Mouse (Mus musculus) cortical plate, adult 2 months (tissue): ENCODE data around the gene Troap. TPM values are rescaled to one million over a fixed set of nuclear protein-coding genes. Genes with fewer than 3 reads are reported as not detected.

Source experiments
- H3K27ac ChIP-seq: fragments of 200-500 bp; 2 replicates; pipeline ENCODE4 v1.5.1; 2012; ENCODE audit warnings: low read length, control low read depth, inconsistent platforms; ENCODE audit not compliant: insufficient read depth
- H3K4me1 ChIP-seq: fragments of 200-500 bp; 2 replicates; pipeline ENCODE4 v1.6.1; 2011; ENCODE audit warnings: low read length; ENCODE audit not compliant: control insufficient read depth, insufficient read depth
- H3K4me3 ChIP-seq: fragments of 200-500 bp; 2 replicates; pipeline ENCODE4 v1.5.1; 2011; ENCODE audit warnings: mild to moderate bottlenecking, low read length, control low read depth; ENCODE audit not compliant: insufficient read depth
- CTCF ChIP-seq: fragments of 200-500 bp; IDR thresholded peaks from 2 replicates; pipeline ENCODE4 v1.5.1; 2011; ENCODE audit warnings: mild to moderate bottlenecking, control low read depth, low read length; ENCODE audit not compliant: insufficient read depth; ENCODE audit errors: extremely low read depth
- POLR2A ChIP-seq: fragments of 200-500 bp; IDR thresholded peaks from 2 replicates; pipeline ENCODE4 v1.6.1; 2011; ENCODE audit warnings: mild to moderate bottlenecking, low read length, control low read depth; ENCODE audit not compliant: insufficient read depth; ENCODE audit errors: extremely low read depth
- polyA plus RNA-seq: library from polyadenylated mRNA; depleted of rRNA; stranded (reverse); fragments of >200 nt; gene quantifications from 2 replicates; pipeline ENCODE4 v1.2.3, GENCODE M21; 2012

Gene Troap
- polyA plus RNA-seq, 1 experiment: 1.1 TPM

DNA sequence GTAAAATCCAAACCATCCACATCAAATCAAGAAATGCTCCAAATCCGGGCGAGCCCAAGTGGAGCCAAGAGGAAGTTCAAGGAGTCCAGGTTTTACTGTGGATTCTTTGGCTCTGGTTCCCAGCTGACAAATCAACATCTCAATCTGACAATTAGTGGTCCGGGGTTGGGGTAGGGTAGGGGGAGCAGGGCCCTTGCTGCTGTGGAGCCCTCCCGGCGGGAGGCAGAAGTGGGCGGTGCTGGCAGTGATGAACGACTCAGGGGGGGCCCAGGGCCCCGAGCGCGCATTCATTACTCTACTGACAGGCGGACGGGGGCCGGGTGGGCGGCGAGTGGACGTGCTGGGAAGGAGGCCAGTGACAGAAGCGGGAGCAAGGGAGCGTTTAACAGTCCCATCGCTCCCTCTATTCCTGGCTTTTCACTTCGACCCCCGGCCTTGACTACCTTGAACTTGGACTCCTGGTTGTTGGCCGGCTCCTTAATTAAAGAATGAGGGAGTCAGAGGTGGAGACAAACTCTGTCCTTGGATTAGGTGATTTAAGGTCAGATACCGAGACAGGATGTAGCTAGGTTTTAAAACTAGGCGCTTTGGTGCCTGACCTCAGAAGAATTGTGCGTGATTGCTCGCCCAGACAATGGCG lies 20.4 kb downstream of the Troap start:
- Histone ChIP-seq H3K4me3 (no peak overlapping the region), H3K4me1 (no peaks in the 10 kb centered on the region), H3K27ac (no peak overlapping the region)
- TF ChIP-seq POLR2A (no peak), CTCF (no peak)

DNA sequence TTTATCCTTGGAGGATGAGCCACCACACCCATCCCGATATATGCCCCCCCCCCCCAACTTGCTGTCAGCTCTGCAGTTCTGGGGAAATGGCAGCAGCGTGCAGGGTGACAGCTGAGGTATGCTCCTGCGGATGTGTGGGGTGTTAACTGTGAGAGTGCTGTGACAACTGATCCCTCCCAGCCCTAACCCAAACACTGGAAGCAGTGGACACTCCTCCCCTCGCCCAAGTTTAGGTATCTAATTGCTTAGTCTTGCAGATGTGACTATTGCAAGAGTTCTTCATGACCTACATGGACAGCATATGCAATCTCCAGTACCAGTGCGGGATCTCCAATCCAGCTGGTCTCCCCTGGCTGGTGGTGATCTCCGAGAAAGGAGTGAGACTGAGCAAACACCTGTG lies 21.0 kb downstream of the Troap start:
- TF ChIP-seq POLR2A: no peak
- no peak for TF ChIP-seq CTCF
- H3K4me3 ChIP-seq: no peak overlapping the region
- no peaks in the 10 kb centered on the region for H3K4me1 ChIP-seq
- H3K27ac ChIP-seq: no peak overlapping the region

DNA sequence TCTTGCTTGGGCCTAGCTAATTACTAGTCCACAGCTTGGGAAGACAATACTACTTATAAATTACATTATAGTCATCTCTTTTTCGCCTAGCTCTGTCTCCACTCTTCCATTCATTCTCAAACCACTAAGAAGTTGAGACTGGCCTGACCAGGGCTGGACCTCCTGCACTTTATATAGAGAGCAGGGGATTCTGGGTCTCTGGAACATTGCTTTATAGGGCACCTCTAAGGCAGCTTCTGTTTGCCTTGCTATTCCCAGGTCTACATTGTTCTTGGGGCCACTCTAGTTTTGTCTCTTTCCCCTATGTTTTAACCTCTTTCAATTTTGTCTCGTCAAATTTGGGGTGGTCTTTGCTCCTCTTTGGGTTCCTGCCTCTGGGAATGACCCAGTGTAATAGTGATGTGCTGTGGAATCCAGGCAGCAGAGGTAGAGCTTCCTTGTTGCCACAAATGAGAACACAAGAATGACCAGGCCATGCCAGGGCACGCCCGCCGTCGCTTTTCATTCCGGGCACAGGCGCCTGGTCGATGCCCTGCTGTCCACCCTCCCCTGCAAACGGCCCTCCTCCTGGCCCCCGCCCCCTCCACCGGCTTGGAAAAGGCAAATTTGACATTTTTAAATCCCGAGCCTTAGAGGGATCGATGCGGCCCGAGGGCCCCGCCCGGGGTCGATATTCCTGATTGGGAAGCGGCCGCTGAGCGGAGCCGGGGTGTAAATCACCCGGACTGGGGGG lies 21.9 kb downstream of the Troap start:
- no peak for TF ChIP-seq POLR2A
- no peak for TF ChIP-seq CTCF
- Histone ChIP-seq H3K27ac (no peak overlapping the region), H3K4me1 (no peaks in the 10 kb centered on the region), H3K4me3 (no peak overlapping the region)

DNA sequence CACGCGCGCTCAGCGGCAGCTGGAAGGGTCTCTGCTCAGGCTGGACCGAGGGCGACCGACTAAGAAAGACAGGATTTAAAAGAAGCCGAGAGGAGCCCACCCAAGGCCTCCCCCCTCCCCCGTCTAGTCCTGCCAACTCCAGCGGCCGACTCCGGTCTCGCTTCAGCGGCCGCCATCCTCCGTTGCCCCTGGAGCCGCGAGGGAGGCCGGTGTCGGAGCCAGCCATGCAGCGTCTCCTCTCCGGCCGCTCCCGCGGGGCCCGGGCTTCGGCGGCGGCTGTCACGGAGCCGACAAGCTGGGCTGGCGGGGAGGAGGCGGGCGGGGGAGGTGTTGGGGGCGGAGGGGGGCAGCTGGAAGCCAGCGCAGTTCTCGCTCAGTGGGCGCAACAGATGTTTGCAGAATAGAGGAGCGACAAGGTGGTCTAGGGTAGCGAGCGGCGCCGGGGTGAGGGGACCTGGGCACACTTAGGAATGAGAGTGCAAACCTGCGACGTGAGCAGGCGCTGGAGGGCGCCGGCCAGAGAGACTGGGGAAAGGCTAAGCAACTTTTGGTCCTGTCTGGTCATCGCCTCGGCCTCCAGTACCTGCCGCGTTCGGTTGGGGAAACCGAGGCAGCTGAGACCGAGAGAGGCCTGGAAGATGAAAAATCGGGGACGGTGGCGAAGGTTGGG lies 22.6 kb downstream of the Troap start:
- no peaks in the 10 kb centered on the region for H3K4me1 ChIP-seq
- H3K27ac ChIP-seq: no peak overlapping the region
- no peak for TF ChIP-seq CTCF
- TF ChIP-seq POLR2A: no peak
- no peak overlapping the region for H3K4me3 ChIP-seq

DNA sequence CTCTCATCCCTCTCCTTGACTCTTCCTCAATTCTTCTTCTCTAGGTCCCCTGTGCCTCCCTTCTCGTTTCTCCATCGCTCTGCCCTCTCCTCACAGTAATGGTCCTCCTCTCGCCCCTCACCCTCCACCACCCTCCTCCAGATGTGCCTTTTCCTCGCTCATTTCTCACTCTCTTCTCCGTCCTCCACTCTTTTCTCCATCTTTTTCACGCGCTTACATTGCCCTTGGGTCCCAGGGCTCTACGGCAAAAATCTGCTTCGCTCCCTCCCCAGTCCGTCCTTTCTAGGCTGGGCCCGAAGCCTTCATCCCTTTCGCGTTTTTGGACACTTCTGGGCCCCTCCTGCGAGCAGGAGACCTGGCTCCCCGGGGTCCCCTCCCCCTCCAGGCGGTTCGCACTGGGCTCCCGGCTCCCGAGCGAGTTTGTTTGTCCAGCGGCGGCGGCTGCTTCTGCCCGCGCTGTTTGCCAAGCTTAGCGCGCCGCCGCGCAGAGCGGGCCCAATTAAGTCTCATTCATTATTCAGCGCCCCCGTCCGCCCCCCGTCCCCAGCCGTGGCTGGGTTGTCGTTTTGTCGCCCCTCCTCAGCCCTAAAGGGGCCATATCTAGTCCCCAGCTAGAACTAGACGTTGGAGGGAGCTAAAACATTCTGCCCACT lies 23.6 kb downstream of the Troap start:
- H3K4me1 ChIP-seq: no peaks in the 10 kb centered on the region
- TF ChIP-seq POLR2A: no peak
- TF ChIP-seq CTCF: no peak
- H3K27ac ChIP-seq: no peak overlapping the region
- H3K4me3 ChIP-seq: no peak overlapping the region

DNA sequence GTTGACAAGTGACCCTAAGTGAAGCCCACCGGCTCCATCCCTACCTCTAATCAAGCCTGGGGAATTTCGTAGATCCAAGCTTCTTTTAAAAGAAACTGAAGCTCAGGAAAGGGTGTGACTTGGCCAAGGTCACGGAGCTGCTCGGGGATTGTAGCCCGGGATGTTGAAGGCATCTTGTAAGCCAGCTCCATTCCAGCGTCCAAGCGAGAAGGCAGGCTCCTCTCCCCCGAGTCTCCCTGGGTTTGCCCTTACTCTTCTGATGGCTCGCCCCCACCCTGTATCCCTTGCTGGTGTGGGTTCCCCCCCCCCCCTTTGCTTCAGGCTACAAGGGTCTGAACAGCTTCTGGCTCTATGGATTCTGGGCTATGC lies 24.1 kb downstream of the Troap start:
- TF ChIP-seq CTCF (no peak), POLR2A (no peak)
- Histone ChIP-seq H3K27ac (no peak overlapping the region), H3K4me3 (no peak overlapping the region), H3K4me1 (no peaks in the 10 kb centered on the region)

DNA sequence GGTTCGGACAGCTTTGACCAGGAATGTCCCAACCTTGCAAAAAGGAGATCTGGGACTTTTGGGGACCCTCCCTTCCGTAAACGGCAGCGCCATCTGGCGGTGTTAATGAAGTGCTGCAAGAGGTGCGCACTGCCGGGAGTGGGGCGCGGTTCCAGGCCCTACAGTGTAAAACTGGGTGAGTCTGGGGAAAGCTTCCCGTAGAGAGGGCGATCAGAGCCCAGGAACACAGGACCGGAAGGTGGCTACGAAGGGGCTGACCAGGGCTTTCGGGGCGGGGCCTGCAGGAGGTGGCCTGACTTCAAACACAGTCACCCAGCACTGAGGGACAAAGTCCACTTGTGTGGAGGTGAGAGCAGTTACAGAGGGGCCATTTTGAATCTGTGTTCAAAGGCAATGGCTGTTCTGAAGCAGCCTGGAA lies 24.8 kb downstream of the Troap start:
- no peak overlapping the region for H3K27ac ChIP-seq
- no peaks in the 10 kb centered on the region for H3K4me1 ChIP-seq
- TF ChIP-seq POLR2A (no peak), CTCF (peak; percentile 58)
- H3K4me3 ChIP-seq: no peak overlapping the region

DNA sequence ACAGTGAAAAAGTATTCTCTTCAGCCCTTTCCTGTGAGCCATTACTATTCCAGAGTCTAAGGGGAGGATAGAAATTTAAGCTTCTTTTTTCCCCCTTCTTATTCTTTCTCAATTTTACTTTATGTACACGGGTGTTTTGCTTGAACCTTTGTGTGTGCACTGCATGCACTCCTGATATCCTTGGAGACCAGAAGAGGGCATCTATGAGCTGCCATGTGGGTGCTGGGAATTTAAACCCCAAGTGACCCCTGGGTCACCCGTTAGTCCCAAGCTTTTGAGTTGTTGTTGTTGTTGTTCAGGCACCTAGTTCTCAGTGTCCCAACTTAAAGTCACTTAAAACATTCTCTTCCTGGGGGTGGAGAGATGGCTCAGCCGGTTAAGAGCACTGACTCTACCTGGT lies 25.6 kb downstream of the Troap start:
- H3K4me1 ChIP-seq: no peaks in the 10 kb centered on the region
- no peak overlapping the region for H3K27ac ChIP-seq
- TF ChIP-seq CTCF: no peak
- no peak for TF ChIP-seq POLR2A
- no peak overlapping the region for H3K4me3 ChIP-seq

DNA sequence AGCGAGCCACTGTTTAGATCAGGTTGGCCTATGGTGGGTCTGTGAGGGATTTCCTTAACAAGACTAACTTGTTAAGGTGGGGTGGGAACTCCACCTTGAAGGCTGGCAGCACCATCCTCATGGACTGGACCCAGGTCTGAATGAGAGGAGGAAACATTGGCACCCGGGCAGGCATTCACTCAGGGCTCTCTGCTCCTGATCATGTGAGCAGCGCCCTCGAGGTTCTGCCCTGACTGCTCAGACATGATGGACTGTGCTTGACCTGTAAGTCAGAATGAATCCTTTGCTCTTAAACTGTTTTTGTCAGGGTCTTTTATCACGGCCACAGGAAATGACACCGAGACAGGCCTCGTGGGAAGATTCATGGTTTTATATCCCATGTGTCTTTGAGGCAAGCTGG lies 30.9 kb downstream of the Troap start:
- no peak overlapping the region for H3K27ac ChIP-seq
- no peak overlapping the region for H3K4me3 ChIP-seq
- TF ChIP-seq CTCF: no peak
- no peaks in the 10 kb centered on the region for H3K4me1 ChIP-seq

DNA sequence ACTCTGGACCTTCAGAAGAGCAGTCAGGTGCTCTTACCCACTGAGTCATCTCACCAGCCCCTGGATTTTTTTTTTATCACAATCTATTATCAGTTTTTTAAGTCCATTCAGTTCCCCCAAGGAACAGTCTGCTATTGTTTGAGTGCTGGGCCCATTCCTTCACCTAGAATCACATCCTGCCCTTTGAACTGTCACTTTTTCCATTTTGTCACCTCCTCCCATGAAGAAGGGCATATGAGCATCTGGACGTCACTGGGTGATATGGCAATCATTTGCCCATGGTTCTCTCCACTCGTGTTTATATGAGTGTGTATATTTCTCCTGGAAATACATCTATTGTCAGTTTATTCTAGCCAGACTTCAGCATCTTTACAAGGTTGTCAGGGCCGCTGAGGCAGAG lies 33.5 kb downstream of the Troap start:
- Histone ChIP-seq H3K4me3 (no peak overlapping the region), H3K4me1 (no peaks in the 10 kb centered on the region), H3K27ac (no peak overlapping the region)
- TF ChIP-seq POLR2A: no peak
